Mouse (Mus musculus): ENCODE measurements at regions not wholly inside any gene's neighbourhood (a gene's known extent, or its start where the extent isn't known, plus 50 kb on each side); places are given as distances from the start of the nearest gene placed in this dataset.
A peak's percentile ranks its signal among the peaks of the same experiment; 100 is the strongest.

DNA sequence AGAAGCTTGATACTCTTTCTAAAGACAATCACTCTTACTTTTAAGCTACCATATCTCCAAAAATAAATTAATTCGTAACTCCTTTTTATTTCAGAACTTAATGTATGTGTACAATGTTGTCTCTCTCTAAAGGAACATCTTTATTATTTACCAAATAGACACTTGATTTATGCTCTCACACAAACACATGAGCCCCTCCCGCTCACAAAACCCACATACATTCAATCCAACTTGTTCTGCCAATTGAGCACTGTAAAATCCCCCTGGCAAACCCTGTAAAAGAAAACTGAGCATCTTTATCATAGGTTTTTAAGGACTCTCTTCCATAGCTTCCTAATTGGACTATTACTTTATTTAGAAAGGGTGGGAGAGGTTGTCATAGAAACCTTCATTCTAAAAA is 812.5 kb downstream of the Phf3 start:
- no peak for DNase-seq
- intact Hi-C loops (cut with DNase I) = no loop called here

DNA sequence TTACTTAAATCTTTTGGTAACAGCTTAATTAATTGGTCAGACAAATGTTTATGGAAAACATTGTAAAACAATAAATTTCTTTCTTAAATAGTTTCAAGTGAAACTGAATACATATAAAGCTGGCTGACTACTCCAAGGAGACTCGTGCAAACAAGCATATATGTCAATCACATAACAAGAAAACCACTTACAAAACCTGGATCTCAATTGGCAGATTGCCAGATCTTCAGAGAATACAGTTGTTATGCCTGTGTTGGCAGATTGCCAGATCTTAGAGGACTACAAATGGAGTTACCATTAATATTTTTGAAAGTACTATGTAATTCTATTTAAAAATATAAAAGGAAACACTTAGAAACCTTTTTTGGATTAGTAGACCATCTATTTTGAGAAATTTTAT is 812.9 kb downstream of the Phf3 start:
- no peak for DNase-seq
- intact Hi-C loops (cut with DNase I) = no loop called here

DNA sequence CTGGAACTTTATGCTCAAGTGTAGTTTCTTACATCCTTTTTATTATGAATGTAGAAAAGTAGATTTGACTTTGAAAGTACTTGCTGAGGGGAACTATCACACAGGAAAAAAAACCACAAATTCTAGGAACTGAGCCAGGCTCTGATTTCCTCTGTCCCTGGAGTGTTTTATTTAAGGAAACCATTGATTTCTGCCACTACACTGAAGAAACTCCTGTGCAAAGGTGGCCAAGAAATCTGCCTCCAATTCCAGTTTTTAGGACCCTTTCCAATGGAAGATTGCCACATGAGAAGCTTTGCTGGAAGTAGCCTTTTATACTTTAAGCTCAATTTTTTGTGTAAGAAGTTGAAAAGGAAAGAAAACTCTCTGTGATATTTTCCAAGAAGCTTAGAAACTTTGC is 856.1 kb downstream of the Phf3 start:
- intact Hi-C loops (cut with DNase I) = no loop called here

DNA sequence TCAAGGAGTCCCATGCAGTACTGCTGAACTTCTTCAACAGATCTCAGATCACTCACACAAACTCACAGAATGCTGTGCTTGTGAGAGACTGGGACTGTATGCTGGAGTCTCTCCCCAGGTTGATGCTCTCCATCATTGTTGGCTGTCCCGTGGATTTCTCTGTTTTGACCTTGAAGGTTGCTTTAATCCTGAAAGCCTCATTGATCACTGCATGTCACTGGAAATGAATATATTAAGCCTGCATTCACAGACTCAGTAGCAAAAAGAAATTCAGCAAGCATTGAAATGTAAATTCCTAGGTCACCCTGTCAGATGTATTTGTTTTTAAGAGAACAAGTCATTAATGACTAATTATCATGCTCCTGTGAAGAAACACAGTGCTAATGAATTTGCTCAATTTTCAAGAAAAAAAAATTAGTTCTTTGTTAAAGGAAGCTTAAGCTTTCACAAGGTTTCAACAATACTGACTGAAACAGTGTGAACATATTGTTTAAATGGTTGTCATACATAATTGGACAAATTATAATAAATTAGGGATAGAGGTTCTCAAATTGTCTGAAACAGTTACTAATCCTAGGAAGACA is 864.9 kb downstream of the Phf3 start:
- DNase-seq = no peak
- intact Hi-C loops (cut with DNase I) = no loop called here

More for the DNA sequence above, 856.1 kb downstream of the Phf3 start:
- DNase-seq = peak in 1 of 2 experiments; percentile 1

Data from heart, postnatal 14 days (tissue).